Mouse (Mus musculus): ENCODE data around the gene Mlxip.

DNA sequence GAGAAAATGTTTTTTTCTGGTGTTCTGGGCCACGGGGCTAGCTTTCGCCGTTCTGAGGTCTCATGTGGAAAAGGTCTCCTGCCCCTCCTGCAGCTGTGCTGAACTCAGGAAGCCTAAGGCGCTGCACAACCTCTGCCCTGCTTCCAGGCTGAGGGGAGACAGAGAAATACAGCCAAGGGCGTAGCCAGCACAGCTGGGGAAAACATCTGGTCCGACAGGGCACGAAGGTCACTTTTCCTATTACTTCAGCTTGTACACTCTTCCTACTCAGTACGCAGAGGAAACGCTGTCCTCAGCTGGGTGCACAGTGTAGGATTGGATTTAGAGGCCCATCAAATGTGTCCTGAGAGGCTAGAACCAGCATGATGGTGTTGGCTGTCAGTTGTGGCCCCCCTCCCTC is 95.3 kb downstream of the Mlxip start:
- TF ChIP-seq POLR2A (IDR thresholded peaks at IDR 0.05; ENCODE audit: low read depth, low read length) (no peak), CTCF (IDR thresholded peaks at IDR 0.05; ENCODE audit: extremely low read depth, insufficient read depth, insufficient read length, insufficient replicate concordance) (no peak)

Measured in spleen, adult 2 months (tissue).